Mouse (Mus musculus) heart, embryonic 11.5 days (tissue): Measurements from ENCODE around the gene Olfr292. TPM values are rescaled to one million over a fixed set of nuclear protein-coding genes. Genes with fewer than 3 reads are reported as not detected.

Experiments
- ATAC-seq: fragments of 200-750 bp; cut with Nextera tagmentation; replicated peaks from 2 replicates; pipeline ENCODE4 v1.8.0; 2017; ENCODE audit warnings: moderate library complexity; ENCODE audit not compliant: insufficient number of reproducible peaks, low FRiP score, low TSS enrichment
- H3K27ac ChIP-seq: fragments of 300-500 bp; sonication (generic); 2 replicates; pipeline ENCODE4 v1.5.1; 2014; ENCODE audit warnings: mild to moderate bottlenecking, low read depth, low read length
- H3K27me3 ChIP-seq: fragments of 300-500 bp; sonication (generic); 2 replicates; pipeline ENCODE4 v1.6.1; 2014; ENCODE audit warnings: mild to moderate bottlenecking, low read length, mixed read lengths; ENCODE audit not compliant: control insufficient read depth, insufficient read depth
- H3K36me3 ChIP-seq: fragments of 300-500 bp; sonication (generic); 2 replicates; pipeline ENCODE4 v1.6.1; 2014; ENCODE audit warnings: mild to moderate bottlenecking, low read length, moderate library complexity, mixed read lengths; ENCODE audit not compliant: control insufficient read depth, insufficient read depth
- H3K4me1 ChIP-seq: fragments of 300-500 bp; sonication (generic); 2 replicates; pipeline ENCODE4 v1.6.1; 2014; ENCODE audit warnings: low read length; ENCODE audit not compliant: control insufficient read depth, insufficient read depth
- H3K4me2 ChIP-seq: fragments of 300-500 bp; sonication (generic); 2 replicates; pipeline ENCODE4 v1.6.1; 2014; ENCODE audit warnings: mild to moderate bottlenecking, moderate library complexity
- H3K4me3 ChIP-seq: fragments of 300-500 bp; sonication (generic); 2 replicates; pipeline ENCODE4 v1.5.1; 2014; ENCODE audit warnings: low read depth, low read length
- H3K9ac ChIP-seq: fragments of 300-500 bp; sonication (generic); 2 replicates; pipeline ENCODE4 v1.6.1; 2014; ENCODE audit warnings: mild to moderate bottlenecking, low read depth, low read length, moderate library complexity
- H3K9me3 ChIP-seq: fragments of 300-500 bp; sonication (generic); replicated peaks from 2 replicates; pipeline ENCODE4 v1.6.1; 2016; ENCODE audit warnings: low read length; ENCODE audit not compliant: control insufficient read depth
- WGBS: fragments of 180-500 bp; shearing (Covaris S2); extraction: QIAGEN DNeasy Blood & Tissue Kit; methylation state at CpG from one replicate; pipeline ENCODE4 v1.1.7; 2014; ENCODE audit not compliant: insufficient replicate concordance; 5-methylcytosine and 5-hydroxymethylcytosine counted together
- polyA plus RNA-seq: library from polyadenylated mRNA; unstranded; fragments of >200 nt; fragmentation: Nextera tagmentation; extraction: Ambion mirVana; gene quantifications from 2 replicates; pipeline ENCODE4 v1.2.1, GENCODE M21; 2014

Gene Olfr292
- not detected in 2 replicates for polyA plus RNA-seq

DNA sequence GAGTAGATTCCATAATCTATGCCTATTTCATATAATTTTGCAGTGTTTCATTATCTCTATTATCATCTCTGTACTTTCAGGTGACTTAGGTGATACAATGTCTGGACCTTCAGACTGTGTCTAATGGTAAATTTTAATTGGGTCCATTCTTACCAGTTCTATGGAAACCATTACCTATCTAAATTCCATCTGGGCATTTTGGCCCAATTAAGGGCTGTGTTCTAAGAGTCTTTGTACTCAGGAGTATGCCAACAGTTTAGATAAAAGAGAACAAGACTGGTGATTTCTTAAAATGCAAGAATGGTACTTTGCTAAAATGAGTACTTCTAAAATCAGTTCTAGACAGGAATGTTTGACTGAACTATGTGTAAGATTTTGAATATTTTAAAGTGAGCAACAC lies at the start of gene Olfr292:
Gene Olfr292, plus strand, starts transcription at position 301 of the 400 bp plus-strand sequence.
- Histone ChIP-seq H3K4me2 (no peak within 1 kb of the TSS), H3K9ac (no peak within 1 kb of the TSS), H3K36me3 (no peaks in the 10 kb centered on the region), H3K27me3 (no peaks in the 10 kb centered on the region), H3K9me3 (no peaks in the 10 kb centered on the region), H3K4me3 (no peak within 1 kb of the TSS), H3K4me1 (no peaks in the 10 kb centered on the region), H3K27ac (no peak within 1 kb of the TSS)
- ATAC-seq, result no peak

DNA sequence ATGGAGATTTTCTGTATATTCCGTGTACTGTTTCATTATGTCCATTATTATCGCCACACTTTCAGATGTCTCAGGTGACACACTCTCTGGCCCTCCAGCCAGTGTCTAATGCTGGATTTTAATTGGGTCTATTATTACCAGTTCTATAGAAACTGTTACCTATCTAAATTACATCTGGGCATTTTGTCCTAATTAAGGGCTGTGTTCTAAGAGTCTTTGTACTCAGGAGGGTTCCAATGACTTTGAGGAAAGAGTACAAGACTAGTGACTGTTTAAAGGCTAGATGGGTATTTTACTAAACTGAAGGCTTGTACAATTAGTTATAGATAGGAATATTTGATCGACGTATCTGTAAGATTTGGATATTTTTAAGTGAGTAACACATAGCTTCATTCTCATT lies 39.4 kb upstream of the Olfr292 start, which contains the start of gene Olfr293:
Gene Olfr293, plus strand, starts transcription at position 301 of the 400 bp plus-strand sequence.
- Histone ChIP-seq H3K27ac (no peak within 1 kb of the TSS), H3K4me2 (no peak within 1 kb of the TSS), H3K27me3 (no peaks in the 10 kb centered on the region), H3K4me1 (no peaks in the 10 kb centered on the region), H3K4me3 (no peak within 1 kb of the TSS), H3K9ac (no peak within 1 kb of the TSS), H3K36me3 (no peaks in the 10 kb centered on the region), H3K9me3 (no peaks in the 10 kb centered on the region)
- WGBS, result 89% methylated on average over 4 of the region's 4 CpGs
- ATAC-seq, result no peak

DNA sequence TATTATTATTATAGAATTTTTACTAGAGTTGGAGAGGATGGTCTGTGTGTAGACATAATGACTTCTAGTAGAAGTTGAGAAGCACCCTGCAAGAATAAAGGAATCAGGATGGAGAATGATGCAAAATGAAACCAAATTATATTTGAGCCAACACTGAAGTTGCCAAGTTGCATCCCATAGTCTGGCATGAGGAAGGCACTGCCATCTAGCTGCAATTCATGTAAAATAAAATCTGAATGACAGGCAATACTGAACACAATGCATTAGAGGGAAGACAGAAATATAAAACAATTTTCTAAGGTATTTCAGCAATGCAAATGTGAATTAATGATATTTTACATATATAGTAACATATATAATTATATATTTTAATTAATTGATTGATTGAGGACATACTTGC lies 36.9 kb downstream of the Olfr292 start:
- Histone ChIP-seq H3K9ac (no peak overlapping the region), H3K4me1 (no peaks in the 10 kb centered on the region), H3K4me3 (no peak overlapping the region), H3K9me3 (no peaks in the 10 kb centered on the region), H3K27ac (no peak overlapping the region), H3K36me3 (no peaks in the 10 kb centered on the region), H3K4me2 (no peak overlapping the region), H3K27me3 (no peaks in the 10 kb centered on the region)
- no peak for ATAC-seq

Other genes starting within 250 kb of the Olfr292 start
- not detected in 2 replicates for gene Olfr299, start 228.4 kb upstream of the Olfr292 start, polyA plus RNA-seq
- not detected in 2 replicates for gene Olfr298, start 195.8 kb upstream of the Olfr292 start, polyA plus RNA-seq
- gene Olfr297, start 168.4 kb upstream of the Olfr292 start, polyA plus RNA-seq, result not detected in 2 replicates
- not detected in 2 replicates for gene Olfr295, start 104.5 kb upstream of the Olfr292 start, polyA plus RNA-seq
- not detected in 2 replicates for gene Olfr294, start 71.7 kb upstream of the Olfr292 start, polyA plus RNA-seq
- not detected in 2 replicates for gene Olfr293, start 39.3 kb upstream of the Olfr292 start, polyA plus RNA-seq
- not detected in 2 replicates for gene Folh1, start 87.6 kb downstream of the Olfr292 start, polyA plus RNA-seq
- gene Vmn2r77, start 106.7 kb downstream of the Olfr292 start, polyA plus RNA-seq, result not detected in 2 replicates
- gene Vmn2r78, start 226.8 kb downstream of the Olfr292 start, polyA plus RNA-seq, result not detected in 2 replicates